Mouse (Mus musculus) liver, embryonic 12.5 days (tissue): ENCODE results near the gene Tspan3. TPM values are rescaled to one million over a fixed set of nuclear protein-coding genes. Genes with fewer than 3 reads are reported as not detected.

Experiments used
- ATAC-seq: fragments of 200-750 bp; cut with Nextera tagmentation; 2 replicates; pipeline ENCODE4 v1.8.0; 2017; ENCODE audit warnings: moderate number of reproducible peaks, mild to moderate bottlenecking, moderate library complexity
- H3K27ac ChIP-seq: fragments of 300-500 bp; sonication (generic); 2 replicates; pipeline ENCODE4 v1.5.1; 2016; ENCODE audit warnings: mild to moderate bottlenecking
- H3K27me3 ChIP-seq: fragments of 300-500 bp; sonication (generic); replicated peaks from 2 replicates; pipeline ENCODE4 v1.6.1; 2016; ENCODE audit warnings: mild to moderate bottlenecking, moderate library complexity
- H3K36me3 ChIP-seq: fragments of 300-500 bp; sonication (generic); 2 replicates; pipeline ENCODE4 v1.6.1; 2016; ENCODE audit warnings: mild to moderate bottlenecking, moderate library complexity
- H3K4me1 ChIP-seq: fragments of 300-500 bp; sonication (generic); 2 replicates; pipeline ENCODE4 v1.6.1; 2016
- H3K4me2 ChIP-seq: fragments of 300-500 bp; sonication (generic); 2 replicates; pipeline ENCODE4 v1.6.1; 2016; ENCODE audit warnings: mild to moderate bottlenecking, moderate library complexity
- H3K4me3 ChIP-seq: fragments of 300-500 bp; sonication (generic); 2 replicates; pipeline ENCODE4 v1.5.1; 2016; ENCODE audit warnings: mild to moderate bottlenecking, moderate library complexity
- H3K9ac ChIP-seq: fragments of 300-500 bp; sonication (generic); 2 replicates; pipeline ENCODE4 v1.6.1; 2016; ENCODE audit warnings: mild to moderate bottlenecking, moderate library complexity
- H3K9me3 ChIP-seq: fragments of 300-500 bp; sonication (generic); replicated peaks from 2 replicates; pipeline ENCODE4 v1.6.1; 2016; ENCODE audit warnings: mild to moderate bottlenecking, moderate library complexity
- whole genome bisulfite sequencing: fragments of 180-500 bp; shearing (Covaris S2); methylation state at CpG from one replicate; pipeline ENCODE4 v1.1.7; 2016; ENCODE audit not compliant: insufficient replicate concordance; 5-methylcytosine and 5-hydroxymethylcytosine counted together
- polyA plus RNA-seq: library from polyadenylated mRNA; unstranded; fragments of >200 nt; fragmentation: Nextera tagmentation; extraction: Ambion mirVana; gene quantifications from 2 replicates; pipeline ENCODE4 v1.2.1, GENCODE M21; 2016

Tspan3 gene
- 70.5 and 70.6 TPM in 2 replicates for polyA plus RNA-seq

DNA sequence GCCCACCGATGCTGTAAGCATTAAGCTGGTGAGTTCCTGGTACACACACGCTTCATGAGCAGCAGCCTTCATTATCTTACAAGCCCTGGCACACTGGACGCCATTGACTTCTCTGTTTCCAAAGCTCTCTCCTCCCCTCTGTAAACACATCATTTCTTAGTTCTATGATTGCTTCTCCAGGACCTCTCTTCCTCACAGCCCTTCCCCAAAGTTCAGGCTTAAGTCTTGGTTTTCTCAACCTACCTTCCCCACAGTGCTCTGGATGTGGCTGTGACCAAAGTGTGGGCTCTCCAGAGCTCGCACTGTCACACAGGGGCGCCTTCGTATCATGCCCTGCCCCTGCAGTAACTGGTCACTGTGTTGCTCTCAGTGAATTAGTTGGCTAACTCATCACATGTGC is at the start of gene Tspan3:
Tspan3 (minus strand) TSS at position 101 of the 400 bp plus-strand sequence.
- WGBS, result 77% methylated on average over 6 of the region's 6 CpGs

DNA sequence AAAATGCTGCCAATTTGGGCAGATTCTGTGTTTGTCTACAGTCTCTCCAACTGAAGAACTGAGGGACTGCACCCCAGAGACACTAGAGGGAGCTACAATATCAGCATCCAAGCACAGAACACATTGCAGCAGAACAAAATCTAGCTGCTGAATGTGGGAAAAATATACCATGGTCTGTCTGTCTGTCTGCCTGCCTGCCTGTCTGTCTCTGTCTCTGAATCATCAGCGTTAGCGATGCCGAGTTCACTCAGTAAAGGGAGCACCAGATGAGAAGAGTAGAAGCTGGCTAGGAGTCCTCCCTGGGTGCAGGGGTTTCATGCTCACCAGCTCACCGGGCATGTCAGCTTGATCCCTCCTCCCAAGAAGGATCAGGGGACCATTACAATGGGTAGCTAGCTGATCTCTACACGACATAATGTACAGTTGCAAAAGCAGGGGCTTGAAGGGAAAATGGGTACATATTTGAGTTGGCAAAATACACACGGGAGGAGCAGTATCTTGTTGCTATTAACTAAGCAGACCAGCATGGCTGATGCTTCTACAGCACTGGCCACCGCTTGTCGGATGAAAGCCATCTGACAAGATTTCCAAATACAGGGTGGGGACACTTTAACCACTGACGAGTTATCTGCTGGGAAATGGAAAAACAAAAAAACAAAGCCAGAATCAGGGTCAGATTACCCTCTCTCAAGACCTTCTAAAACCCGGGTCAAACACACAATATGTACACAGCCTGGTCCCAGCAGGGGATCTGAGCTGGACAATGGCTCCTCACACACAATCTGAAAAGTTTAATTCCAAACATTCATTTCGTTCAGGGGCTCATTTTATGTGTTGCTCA is 48.4 kb upstream of the Tspan3 start:
- ATAC-seq, result no peak
- Histone ChIP-seq H3K9ac (no peak overlapping the region), H3K4me3 (no peak overlapping the region), H3K27ac (no peak overlapping the region), H3K4me1 (0 out of 2 replicates have a peak, but pooled peaks cover 6% of the 10 kb centered on the region), H3K36me3 (no peaks in the 10 kb centered on the region), H3K4me2 (no peak overlapping the region), H3K9me3 (no peaks in the 10 kb centered on the region), H3K27me3 (no peaks in the 10 kb centered on the region)
- WGBS, result 44% methylated on average over 11 of the region's 11 CpGs

More for the DNA sequence above, at the start of gene Tspan3:
- Histone ChIP-seq H3K4me1 (peaks cover 20% of the 10 kb centered on the region), H3K9me3 (no peaks in the 10 kb centered on the region), H3K4me3 (no peak within 1 kb of the TSS), H3K36me3 (no peaks in the 10 kb centered on the region), H3K27ac (no peak within 1 kb of the TSS), H3K27me3 (peaks cover 10% of the 10 kb centered on the region; the same call in 1 of the 2 replicates), H3K4me2 (no peak within 1 kb of the TSS), H3K9ac (no peak within 1 kb of the TSS)
- no peak for ATAC-seq

DNA sequence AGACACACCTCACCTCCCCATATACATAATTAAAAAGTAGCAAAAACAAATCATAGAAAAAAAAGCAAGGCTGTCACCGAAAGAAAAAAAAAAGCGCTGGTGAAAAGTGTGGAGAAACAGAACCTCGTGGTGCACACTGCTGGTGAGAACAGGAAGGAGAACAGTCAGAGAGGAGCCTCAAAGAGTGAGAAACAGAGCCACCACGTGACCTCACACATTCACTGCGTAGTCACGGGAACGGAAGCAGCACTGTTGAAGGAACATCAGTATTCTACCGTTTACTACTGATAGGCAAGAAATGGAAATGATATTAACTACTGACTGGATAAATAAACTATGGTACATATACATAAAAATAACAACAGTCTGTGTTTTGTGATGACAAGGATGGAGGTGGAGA is 43.5 kb upstream of the Tspan3 start:
- no peak overlapping the region for H3K27ac ChIP-seq
- no peaks in the 10 kb centered on the region for H3K9me3 ChIP-seq
- peaks cover 18% of the 10 kb centered on the region for H3K36me3 ChIP-seq
- H3K9ac ChIP-seq, result no peak overlapping the region
- H3K27me3 ChIP-seq, result no peaks in the 10 kb centered on the region
- no peak overlapping the region for H3K4me2 ChIP-seq
- H3K4me3 ChIP-seq, result no peak overlapping the region
- no peak for ATAC-seq
- WGBS, result 66% methylated on average over 8 of the region's 8 CpGs
- H3K4me1 ChIP-seq, result 0 out of 2 replicates have a peak, but pooled peaks cover 4% of the 10 kb centered on the region

DNA sequence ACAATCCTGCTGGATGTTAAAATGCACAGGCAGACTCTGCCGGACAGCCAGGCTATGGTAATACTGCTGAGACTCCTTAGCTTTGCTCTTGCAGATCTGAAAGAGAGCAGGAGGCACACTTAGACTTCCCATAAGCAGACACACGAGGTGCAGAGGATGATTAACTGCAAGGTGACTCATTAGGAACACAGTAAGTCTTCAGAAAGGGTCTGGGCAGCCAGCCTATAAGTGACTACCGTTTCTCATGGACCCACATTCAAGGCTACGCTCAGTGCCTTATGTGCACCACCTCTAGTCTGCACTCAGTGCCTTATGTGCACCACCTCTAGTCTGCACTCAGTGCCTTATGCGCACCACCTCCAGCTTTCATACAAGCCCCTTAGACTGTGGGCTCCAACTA is 42.2 kb upstream of the Tspan3 start:
- Histone ChIP-seq H3K27me3 (no peaks in the 10 kb centered on the region), H3K9me3 (no peaks in the 10 kb centered on the region), H3K9ac (no peak overlapping the region), H3K27ac (no peak overlapping the region), H3K4me1 (no peaks in the 10 kb centered on the region), H3K4me3 (no peak overlapping the region), H3K36me3 (peaks cover 18% of the 10 kb centered on the region), H3K4me2 (no peak overlapping the region)
- WGBS, result 61% methylated on average over 5 of the region's 5 CpGs
- no peak for ATAC-seq

DNA sequence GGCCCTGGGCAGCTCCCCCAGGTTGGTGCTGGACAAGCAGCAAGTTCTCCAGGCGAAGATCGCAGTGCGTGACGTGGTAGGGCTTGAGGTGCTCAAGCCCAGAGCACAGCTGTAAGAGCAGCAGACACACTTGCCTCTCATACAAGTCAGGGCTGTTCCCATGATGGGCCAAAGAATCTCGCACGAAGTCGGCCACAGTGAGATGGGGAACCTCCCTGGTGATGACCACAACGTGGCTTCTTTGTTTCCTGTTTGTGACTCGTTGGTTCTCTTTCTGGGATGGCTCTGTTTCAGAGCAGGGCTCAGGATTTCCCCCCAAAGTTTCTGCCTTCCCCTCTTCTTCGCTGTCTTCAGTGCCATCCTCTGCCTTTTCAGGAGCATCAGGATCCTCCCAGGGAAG is 41.8 kb upstream of the Tspan3 start:
- Histone ChIP-seq H3K27ac (no peak overlapping the region), H3K4me3 (no peak overlapping the region), H3K9ac (no peak overlapping the region), H3K36me3 (peaks cover 18% of the 10 kb centered on the region), H3K27me3 (no peaks in the 10 kb centered on the region), H3K9me3 (no peaks in the 10 kb centered on the region), H3K4me2 (no peak overlapping the region), H3K4me1 (no peaks in the 10 kb centered on the region)
- WGBS, result 49% methylated on average over 10 of the region's 10 CpGs
- ATAC-seq, result no peak

DNA sequence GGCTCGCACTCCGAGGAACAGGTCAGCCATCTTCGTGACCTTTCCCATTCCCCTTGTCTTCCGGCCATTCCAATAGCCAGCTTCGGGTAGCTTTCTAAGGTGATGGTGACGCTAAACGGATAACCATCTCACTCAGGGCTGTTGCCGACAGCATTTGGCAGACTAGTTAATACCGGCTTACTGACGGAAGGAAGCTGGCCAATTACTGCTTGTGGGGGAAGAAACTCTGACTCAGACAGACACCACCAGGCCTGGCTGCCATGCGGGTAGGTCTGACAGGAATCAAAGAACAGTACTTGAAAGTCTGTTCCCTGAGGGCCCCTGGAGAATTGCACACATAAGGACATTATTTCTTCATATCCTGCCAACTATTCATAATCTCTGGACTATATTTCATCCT is 40.1 kb upstream of the Tspan3 start:
- no peaks in the 10 kb centered on the region for H3K4me1 ChIP-seq
- H3K27me3 ChIP-seq, result no peaks in the 10 kb centered on the region
- H3K4me3 ChIP-seq, result no peak overlapping the region
- H3K9me3 ChIP-seq, result no peaks in the 10 kb centered on the region
- no peak overlapping the region for H3K4me2 ChIP-seq
- no peak overlapping the region for H3K9ac ChIP-seq
- ATAC-seq, result no peak
- H3K27ac ChIP-seq, result no peak overlapping the region
- 84% methylated on average over 11 of the region's 11 CpGs for WGBS
- peaks cover 18% of the 10 kb centered on the region for H3K36me3 ChIP-seq

DNA sequence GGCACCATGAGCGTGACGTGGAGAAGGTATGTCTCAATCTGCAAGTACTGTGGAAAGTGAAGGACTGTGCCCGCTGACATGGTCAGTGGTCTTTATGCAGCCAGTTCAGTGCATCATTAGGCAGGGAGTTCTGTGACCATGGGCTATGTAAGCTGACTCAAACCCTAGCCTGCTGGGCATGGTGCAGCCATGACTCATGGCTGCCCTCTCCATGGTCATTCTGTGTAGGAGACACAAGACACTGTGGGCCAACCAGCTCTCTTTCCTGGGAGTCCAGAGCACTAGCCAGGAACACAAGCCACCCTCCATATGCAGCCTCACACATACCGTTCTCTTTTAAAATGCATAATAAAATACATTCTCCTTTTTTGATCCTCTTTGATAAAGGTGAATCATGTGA is 39.0 kb upstream of the Tspan3 start:
- Histone ChIP-seq H3K9ac (no peak overlapping the region), H3K27me3 (no peaks in the 10 kb centered on the region), H3K36me3 (peaks cover 18% of the 10 kb centered on the region), H3K27ac (no peak overlapping the region), H3K4me1 (no peaks in the 10 kb centered on the region), H3K9me3 (no peaks in the 10 kb centered on the region), H3K4me2 (no peak overlapping the region), H3K4me3 (no peak overlapping the region)
- no peak for ATAC-seq
- 89% methylated on average over 4 of the region's 4 CpGs for WGBS

DNA sequence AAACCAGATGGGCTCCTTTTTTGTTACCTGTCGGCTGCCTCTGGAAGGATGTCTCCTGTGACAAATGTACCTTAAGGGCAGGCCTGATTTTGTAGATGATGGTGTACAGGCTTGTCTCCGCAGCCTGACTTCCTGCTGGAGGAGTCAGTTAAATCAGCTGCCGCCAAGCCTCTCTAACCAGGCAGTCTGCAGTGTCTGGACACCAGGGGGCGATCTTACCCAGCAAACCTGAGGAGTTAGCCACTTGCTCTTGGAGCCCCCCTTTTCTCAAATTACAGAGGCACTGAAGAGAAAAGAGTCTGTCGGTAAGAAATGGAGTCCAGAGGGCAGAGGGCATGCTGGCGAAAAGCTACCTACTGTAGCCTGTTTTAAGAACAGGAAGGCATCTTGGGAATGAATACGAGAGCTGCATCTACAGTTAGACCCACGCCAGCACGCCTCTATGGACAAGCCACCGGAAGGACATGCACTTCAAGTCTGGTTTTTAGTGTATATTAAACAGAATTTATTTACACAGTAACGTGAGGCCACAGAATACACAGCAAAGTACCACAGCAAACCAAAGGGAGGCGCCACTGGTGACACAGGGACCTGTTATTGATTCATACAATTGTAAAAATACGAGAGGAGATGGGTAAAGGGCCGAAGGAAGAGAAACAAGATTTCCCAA is 35.5 kb upstream of the Tspan3 start:
- 39% methylated on average over 14 of the region's 14 CpGs for WGBS
- Histone ChIP-seq H3K27ac (no peak overlapping the region), H3K4me3 (no peak overlapping the region), H3K4me2 (no peak overlapping the region), H3K36me3 (peaks cover 10% of the 10 kb centered on the region), H3K27me3 (no peaks in the 10 kb centered on the region), H3K4me1 (no peaks in the 10 kb centered on the region), H3K9me3 (no peaks in the 10 kb centered on the region), H3K9ac (no peak overlapping the region)
- no peak for ATAC-seq

DNA sequence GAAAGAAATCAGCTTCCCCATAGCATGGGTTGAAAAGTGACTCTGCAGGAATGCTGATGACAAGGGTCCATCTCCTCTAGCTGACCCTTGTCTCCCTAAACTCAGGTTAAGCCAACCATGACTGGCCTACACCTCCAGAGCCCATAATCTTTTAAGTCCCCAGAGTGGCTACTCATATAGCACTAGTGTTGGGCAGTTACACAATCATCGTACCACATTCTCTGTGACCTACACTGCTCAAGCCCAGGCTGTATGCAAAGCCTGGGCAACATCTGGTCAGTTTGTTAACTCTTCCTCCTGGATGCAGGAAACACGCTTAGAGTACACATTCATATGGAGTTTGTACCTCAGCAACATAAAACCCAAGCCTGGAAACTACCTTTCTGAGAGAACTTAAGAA is 34.9 kb upstream of the Tspan3 start:
- Histone ChIP-seq H3K4me2 (no peak overlapping the region), H3K9ac (no peak overlapping the region), H3K36me3 (peaks cover 4% of the 10 kb centered on the region), H3K27ac (no peak overlapping the region), H3K27me3 (no peaks in the 10 kb centered on the region), H3K9me3 (no peaks in the 10 kb centered on the region), H3K4me3 (no peak overlapping the region), H3K4me1 (no peaks in the 10 kb centered on the region)
- 48% methylated on average over 2 of the region's 2 CpGs for WGBS
- no peak for ATAC-seq

DNA sequence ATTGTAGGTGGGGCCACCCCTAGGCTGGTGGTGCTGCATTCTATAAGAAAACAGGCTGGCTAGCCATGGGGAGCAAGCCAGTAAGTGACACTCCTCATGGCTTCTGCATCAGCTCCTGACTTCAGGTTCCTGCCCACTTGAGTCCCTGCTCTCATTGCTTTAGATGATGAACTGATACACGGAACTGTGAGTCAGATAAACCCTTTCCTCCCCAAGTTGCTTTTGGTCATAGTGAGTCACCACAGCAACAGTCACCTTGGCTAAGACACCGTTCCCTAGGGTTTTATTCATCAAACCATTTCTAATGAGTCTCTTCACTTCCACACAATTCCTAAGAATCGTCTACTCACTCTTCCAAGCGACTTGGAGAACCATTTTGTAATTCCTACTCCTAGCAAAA is 31.6 kb upstream of the Tspan3 start:
- Histone ChIP-seq H3K27ac (no peak overlapping the region), H3K4me3 (no peak overlapping the region), H3K4me2 (no peak overlapping the region), H3K9ac (no peak overlapping the region), H3K4me1 (no peaks in the 10 kb centered on the region), H3K36me3 (no peaks in the 10 kb centered on the region), H3K27me3 (no peaks in the 10 kb centered on the region), H3K9me3 (no peaks in the 10 kb centered on the region)
- WGBS, result 62% methylated on average over 4 of the region's 4 CpGs
- no peak for ATAC-seq

DNA sequence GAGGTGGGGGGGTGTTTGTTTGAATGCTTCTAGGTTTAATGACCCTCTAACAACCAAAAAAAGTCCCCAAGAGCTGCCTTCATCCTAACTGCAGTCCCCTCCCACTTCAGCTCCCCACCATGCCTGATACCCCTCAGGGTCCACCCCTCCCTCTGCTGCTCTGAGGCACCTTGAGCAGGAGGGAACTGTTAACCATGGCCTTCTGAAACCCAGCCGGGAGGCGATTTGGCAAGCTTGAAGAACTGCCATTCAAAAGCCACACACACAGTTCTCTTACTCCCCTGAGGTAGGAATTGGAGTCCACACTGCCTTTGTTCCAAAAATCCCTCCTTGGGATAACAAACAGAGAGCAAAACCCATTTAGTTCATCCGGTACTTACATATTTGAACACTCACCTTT is 29.9 kb upstream of the Tspan3 start:
- Histone ChIP-seq H3K9ac (no peak overlapping the region), H3K36me3 (no peaks in the 10 kb centered on the region), H3K9me3 (no peaks in the 10 kb centered on the region), H3K27me3 (no peaks in the 10 kb centered on the region), H3K27ac (no peak overlapping the region), H3K4me3 (no peak overlapping the region), H3K4me2 (no peak overlapping the region), H3K4me1 (no peaks in the 10 kb centered on the region)
- WGBS, result 57% methylated on average over 3 of the region's 3 CpGs
- ATAC-seq, result no peak
